Mouse (Mus musculus) lung, adult 2 months (tissue): Measurements from ENCODE around the gene Gm6169. TPM values are rescaled to one million over a fixed set of nuclear protein-coding genes. Genes with fewer than 3 reads are reported as not detected.

Experiments used
- DNase-seq: peaks from one replicate; pipeline ENCODE4 v3.0.0; 2022
- H3K4me1 ChIP-seq: fragments of 200-500 bp; 2 replicates; pipeline ENCODE4 v1.6.1; 2011; ENCODE audit warnings: low read length; ENCODE audit not compliant: control insufficient read depth, insufficient read depth
- H3K4me3 ChIP-seq: fragments of 200-500 bp; replicated peaks from 2 replicates; pipeline ENCODE3; 2011; ENCODE audit warnings: low read depth, mild to moderate bottlenecking, control low read depth, low read length; ENCODE audit errors: extremely low read depth
- CTCF ChIP-seq: fragments of 200-500 bp; IDR thresholded peaks from 2 replicates; pipeline ENCODE4 v1.5.1; 2011; ENCODE audit warnings: mild to moderate bottlenecking, low read length, control low read depth; ENCODE audit not compliant: insufficient read depth
- POLR2A ChIP-seq: fragments of 200-500 bp; IDR thresholded peaks from 2 replicates; pipeline ENCODE4 v1.6.1; 2011; ENCODE audit warnings: low read depth, mild to moderate bottlenecking, control low read depth, low read length, borderline replicate concordance; ENCODE audit errors: extremely low read depth
- whole genome bisulfite sequencing: fragments of 180-500 bp; shearing (Covaris S2); methylation state at CpG from one replicate; pipeline ENCODE4 v1.1.7; 2018; 5-methylcytosine and 5-hydroxymethylcytosine counted together
- polyA plus RNA-seq: library from polyadenylated mRNA; depleted of rRNA; stranded (reverse); fragments of >200 nt; gene quantifications from 2 replicates; pipeline ENCODE4 v1.2.3, GENCODE M21; 2012

Gene Gm6169
- polyA plus RNA-seq, 1 experiment, result 1.9 TPM

- TF ChIP-seq CTCF (no peak), POLR2A (no peak)
- DNase-seq, result no peak
- WGBS, result 77% methylated on average over 7 of the region's 7 CpGs
- Histone ChIP-seq H3K4me1 (no peaks in the 10 kb centered on the region), H3K4me3 (no peak overlapping the region)
These were observed 6.0 kb upstream of the Gm6169 start for GRCm38 (mm10) chr13:97104996-97105395.

GRCm38 (mm10) chr13:97095726-97096125 lies 3.3 kb downstream of the Gm6169 start:
- H3K4me1 ChIP-seq, result no peaks in the 10 kb centered on the region
- WGBS, result 75% methylated on average over 4 of the region's 4 CpGs
- DNase-seq, result no peak
- H3K4me3 ChIP-seq, result no peak overlapping the region
- TF ChIP-seq POLR2A (no peak), CTCF (no peak)

- DNase-seq, result no peak
- no peaks in the 10 kb centered on the region for H3K4me1 ChIP-seq
- 91% methylated on average over 3 of the region's 3 CpGs for WGBS
- TF ChIP-seq CTCF, result no peak
- TF ChIP-seq POLR2A, result no peak
- no peak overlapping the region for H3K4me3 ChIP-seq
These were observed 10.9 kb downstream of the Gm6169 start for GRCm38 (mm10) chr13:97088183-97088582.

- no peak for TF ChIP-seq CTCF
- no peak for TF ChIP-seq POLR2A
- DNase-seq, result no peak
- no peaks in the 10 kb centered on the region for H3K4me1 ChIP-seq
- 92% methylated on average over 6 of the region's 6 CpGs for WGBS
- no peak overlapping the region for H3K4me3 ChIP-seq
These were observed 11.6 kb downstream of the Gm6169 start for GRCm38 (mm10) chr13:97087421-97087820.

GRCm38 (mm10) chr13:97086316-97086715 lies 12.7 kb downstream of the Gm6169 start:
- WGBS, result 78% methylated on average over 8 of the region's 9 CpGs

GRCm38 (mm10) chr13:97082432-97082831 lies 16.6 kb downstream of the Gm6169 start:
- Histone ChIP-seq H3K4me3 (no peak overlapping the region), H3K4me1 (no peaks in the 10 kb centered on the region)
- DNase-seq, result no peak
- TF ChIP-seq POLR2A (no peak), CTCF (no peak)
- WGBS, result 84% methylated on average over 7 of the region's 7 CpGs

More at GRCm38 (mm10) chr13:97086316-97086715, 12.7 kb downstream of the Gm6169 start:
- Histone ChIP-seq H3K4me1 (no peaks in the 10 kb centered on the region), H3K4me3 (no peak overlapping the region)
- TF ChIP-seq CTCF, result no peak
- TF ChIP-seq POLR2A, result no peak
- no peak for DNase-seq

GRCm38 (mm10) chr13:97080615-97081014 lies 18.4 kb downstream of the Gm6169 start:
- WGBS, result 78% methylated on average over 3 of the region's 3 CpGs
- TF ChIP-seq POLR2A (no peak), CTCF (no peak)
- no peaks in the 10 kb centered on the region for H3K4me1 ChIP-seq
- no peak for DNase-seq
- no peak overlapping the region for H3K4me3 ChIP-seq

- DNase-seq, result no peak
- 83% methylated on average over 2 of the region's 2 CpGs for WGBS
- TF ChIP-seq CTCF (no peak), POLR2A (no peak)
- no peak overlapping the region for H3K4me3 ChIP-seq
- H3K4me1 ChIP-seq, result no peaks in the 10 kb centered on the region
These were observed 18.8 kb downstream of the Gm6169 start for GRCm38 (mm10) chr13:97080201-97080600.

- H3K4me3 ChIP-seq, result no peak overlapping the region
- no peak for TF ChIP-seq CTCF
- no peak for TF ChIP-seq POLR2A
- WGBS, result 95% methylated on average over 2 of the region's 2 CpGs
- H3K4me1 ChIP-seq, result no peaks in the 10 kb centered on the region
- no peak for DNase-seq
These were observed 21.5 kb downstream of the Gm6169 start for GRCm38 (mm10) chr13:97077556-97077955.

GRCm38 (mm10) chr13:97073497-97073896 lies 25.5 kb downstream of the Gm6169 start:
- 61% methylated on average over 1 of the region's 1 CpGs for WGBS
- TF ChIP-seq POLR2A, result no peak
- TF ChIP-seq CTCF, result no peak
- H3K4me3 ChIP-seq, result no peak overlapping the region
- no peak for DNase-seq
- H3K4me1 ChIP-seq, result no peaks in the 10 kb centered on the region

GRCm38 (mm10) chr13:97071626-97072241 lies 27.3 kb downstream of the Gm6169 start:
- no peaks in the 10 kb centered on the region for H3K4me1 ChIP-seq
- 2% methylated on average over 73 of the region's 76 CpGs for WGBS
- peak; percentile 5 for DNase-seq
- peak overlapping the region; percentile 19 for H3K4me3 ChIP-seq
- no peak for TF ChIP-seq POLR2A
- TF ChIP-seq CTCF, result no peak
